Mouse (Mus musculus) gastrocnemius, postnatal 36 days (tissue): Measurements from ENCODE around the gene Alg11. TPM values are rescaled to one million over a fixed set of nuclear protein-coding genes. Genes with fewer than 3 reads are reported as not detected.

ENCODE experiments used
- DNase-seq, 2 experiments: peaks; one replicate each; pipeline ENCODE4 v3.0.0; 2022
- intact Hi-C: fragments of 180-260 bp; cut with DNase I; formaldehyde crosslinking; loops from one replicate; pipeline ENCODE4 v1.15.1; 2025
- long read RNA-seq, 2 experiments: library from polyadenylated mRNA; stranded (forward); transcript quantifications; one replicate each; pipeline ENCODE4 v2.0.0; 2021
- total RNA-seq, 2 experiments: library from RNA; stranded (reverse); gene quantifications; 2 replicates each; pipeline ENCODE4 v1.2.3; 2021

Gene Alg11
- 1 to 10 TPM; 4.9 to 6.6 TPM for total RNA-seq
- long read RNA-seq, experiment 1, partial matches to known transcripts: 2 of 4 reads
- long read RNA-seq, experiment 1, other reads (novel, unspliced or antisense): 2 of 4 reads
- long read RNA-seq, experiment 2, full-length matches to known transcripts: 1 of 2 reads
- long read RNA-seq, experiment 2, partial matches to known transcripts: 0 of 2 reads
- long read RNA-seq, experiment 2, other reads (novel, unspliced or antisense): 1 of 2 reads

DNA sequence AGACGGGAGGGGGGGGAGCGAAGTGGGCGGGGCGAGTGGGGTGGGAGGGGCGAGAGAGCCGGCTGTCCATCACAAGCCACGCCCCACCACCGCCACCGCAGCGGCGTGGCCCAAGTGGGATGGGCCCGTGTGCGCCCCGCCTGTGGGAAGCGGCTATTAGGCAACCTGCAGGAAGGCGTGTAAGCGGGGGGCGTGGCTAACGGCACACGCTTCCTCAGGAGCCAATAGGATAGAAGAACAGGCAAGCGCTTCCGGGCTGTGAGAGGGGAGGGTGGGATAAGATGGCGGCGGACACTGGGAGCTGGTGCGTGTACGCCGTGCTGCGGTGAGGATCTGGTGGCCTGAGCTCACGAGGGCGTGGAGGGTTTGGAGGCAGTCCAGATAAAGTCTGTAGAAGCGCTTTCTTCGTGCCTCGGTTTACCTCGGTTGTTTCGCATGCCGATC is at the start of gene Alg11:
Gene Alg11 (plus strand): TSS at position 276 of the 444 bp plus-strand sequence.
- peak; percentile 89 to 95 for DNase-seq
- intact Hi-C loops: loop anchor here (5.0 kb wide), 1 partner anchor 107 kb away; the partner anchor contains the start of gene Nek3

GRCm38 (mm10) chr8:22013034-22013707 is 47.4 kb upstream of the Alg11 start:
- DNase-seq: no peak
- intact Hi-C loops: no loop called here

DNA sequence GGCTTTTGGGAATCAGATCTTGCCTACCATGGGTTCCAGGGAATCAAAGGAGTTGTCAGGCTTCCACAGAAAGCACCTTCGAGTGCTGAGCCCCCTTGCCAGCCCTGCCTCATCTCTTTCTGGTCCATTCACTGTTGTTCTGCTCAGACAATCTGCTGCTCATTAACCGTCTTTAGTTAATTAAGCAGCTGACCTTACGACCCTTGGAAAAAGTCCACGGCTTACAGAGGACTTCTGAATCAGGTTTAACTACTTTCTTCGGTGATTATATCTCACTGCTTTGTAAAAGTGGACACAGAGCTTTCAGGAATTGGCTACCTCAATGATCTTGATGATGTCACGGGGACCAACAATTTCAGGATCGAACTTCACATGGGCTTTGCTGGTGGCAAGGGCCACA is 42.8 kb upstream of the Alg11 start:
- DNase-seq: no peak

DNA sequence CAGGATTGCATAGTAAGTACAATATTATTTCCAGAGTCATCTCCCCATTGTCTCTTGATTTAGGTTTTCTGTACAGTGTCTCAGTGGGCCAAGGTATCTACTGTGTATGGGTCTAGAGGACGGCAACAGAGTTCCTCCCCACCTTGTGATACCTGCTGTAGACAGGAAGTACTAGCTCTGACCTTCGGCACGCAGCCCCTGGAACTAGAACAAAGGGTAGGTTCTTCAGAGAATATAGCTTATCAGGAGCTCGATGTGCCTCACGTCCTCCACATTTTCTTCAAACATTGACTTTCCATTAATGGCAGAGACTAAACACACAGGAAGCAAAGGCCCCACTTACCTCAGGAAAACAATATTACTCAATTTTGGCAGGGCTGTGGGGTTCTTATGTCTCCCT is 41.0 kb upstream of the Alg11 start:
- no peak for DNase-seq
- intact Hi-C loops: no loop called here

More for the DNA sequence above, 42.8 kb upstream of the Alg11 start:
- intact Hi-C loops: no loop called here

GRCm38 (mm10) chr8:22022244-22022643 is 38.3 kb upstream of the Alg11 start:
- DNase-seq: no peak
- intact Hi-C loops: no loop called here

DNA sequence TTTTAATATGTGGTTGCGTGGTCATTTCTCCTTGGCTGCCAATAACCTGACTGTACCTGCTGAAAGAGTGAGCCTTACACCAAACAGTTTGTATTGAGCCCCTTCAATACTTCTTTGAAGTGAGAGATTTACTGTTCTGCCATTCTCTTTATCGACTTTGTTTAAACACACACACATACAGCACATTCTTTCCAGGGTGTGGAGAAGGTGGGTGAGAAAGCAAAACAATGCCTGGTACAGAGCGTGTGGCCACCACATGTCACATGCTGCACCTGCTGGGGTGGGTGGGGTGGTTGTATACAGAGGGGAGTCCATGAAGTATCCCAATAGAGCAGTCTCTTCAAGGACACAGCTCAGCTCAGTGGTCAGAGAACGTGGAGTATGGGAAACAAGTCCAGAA is 35.3 kb upstream of the Alg11 start:
- intact Hi-C loops: no loop called here
- no peak for DNase-seq

DNA sequence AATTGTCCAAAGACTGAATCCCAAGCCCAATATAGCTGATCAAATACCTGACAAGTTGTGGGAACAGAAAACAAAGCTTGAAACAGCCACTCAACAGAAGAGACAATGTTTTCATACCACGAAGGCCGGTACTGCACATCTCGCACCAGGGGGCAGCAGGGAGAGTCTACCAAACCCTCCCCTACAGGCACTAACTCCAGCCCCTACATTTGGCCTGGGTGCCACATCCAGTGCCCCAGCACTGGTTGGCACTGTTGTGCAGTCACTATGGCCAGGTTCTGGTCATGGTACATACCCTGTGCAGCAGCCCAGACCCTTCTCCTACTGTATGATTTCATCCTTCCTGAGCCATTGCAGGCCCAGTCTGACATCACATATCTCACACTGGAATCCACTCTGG is 31.5 kb upstream of the Alg11 start:
- intact Hi-C loops: no loop called here
- DNase-seq: no peak

DNA sequence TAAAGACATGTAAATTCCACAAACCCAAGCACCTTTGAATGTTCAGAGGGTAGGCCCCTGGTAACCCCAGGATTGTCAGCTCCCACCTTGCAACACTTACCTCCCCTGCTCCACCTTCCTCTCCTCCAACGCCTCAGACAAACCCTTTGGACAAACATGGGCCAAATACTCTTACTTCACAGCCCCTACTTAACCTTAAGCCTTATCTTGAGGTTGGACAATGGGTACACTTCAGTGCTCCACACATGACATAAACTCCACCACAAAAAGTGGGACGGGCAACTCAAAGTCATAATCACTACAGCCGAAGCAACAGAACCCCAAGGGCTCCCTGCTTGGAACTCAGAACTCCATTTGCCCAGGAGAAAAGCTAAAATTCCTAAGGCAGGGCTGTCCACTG is 29.5 kb upstream of the Alg11 start:
- intact Hi-C loops: no loop called here
- no peak for DNase-seq

GRCm38 (mm10) chr8:22036137-22036536 is 24.4 kb upstream of the Alg11 start:
- intact Hi-C loops: no loop called here
- no peak for DNase-seq

DNA sequence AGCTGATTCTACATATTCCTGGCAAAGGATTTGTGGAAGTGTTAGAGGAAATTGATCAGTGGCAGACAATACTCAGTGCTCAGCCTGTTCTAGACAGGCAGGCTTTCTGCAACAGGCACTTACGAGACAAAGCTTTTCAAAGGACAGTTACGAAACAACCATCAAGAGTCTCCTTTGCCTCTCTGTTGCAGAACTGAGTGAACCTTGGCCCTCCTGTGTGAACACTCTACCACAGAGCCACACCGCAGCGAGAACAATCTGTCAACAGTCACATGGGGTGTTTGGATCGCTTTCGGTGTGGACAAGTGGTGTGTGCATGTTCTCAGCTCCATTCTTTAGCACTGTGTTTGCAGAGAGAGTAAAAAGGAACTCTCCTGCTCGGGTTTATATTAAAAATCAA is 23.5 kb upstream of the Alg11 start:
- no peak for DNase-seq
- intact Hi-C loops: no loop called here

DNA sequence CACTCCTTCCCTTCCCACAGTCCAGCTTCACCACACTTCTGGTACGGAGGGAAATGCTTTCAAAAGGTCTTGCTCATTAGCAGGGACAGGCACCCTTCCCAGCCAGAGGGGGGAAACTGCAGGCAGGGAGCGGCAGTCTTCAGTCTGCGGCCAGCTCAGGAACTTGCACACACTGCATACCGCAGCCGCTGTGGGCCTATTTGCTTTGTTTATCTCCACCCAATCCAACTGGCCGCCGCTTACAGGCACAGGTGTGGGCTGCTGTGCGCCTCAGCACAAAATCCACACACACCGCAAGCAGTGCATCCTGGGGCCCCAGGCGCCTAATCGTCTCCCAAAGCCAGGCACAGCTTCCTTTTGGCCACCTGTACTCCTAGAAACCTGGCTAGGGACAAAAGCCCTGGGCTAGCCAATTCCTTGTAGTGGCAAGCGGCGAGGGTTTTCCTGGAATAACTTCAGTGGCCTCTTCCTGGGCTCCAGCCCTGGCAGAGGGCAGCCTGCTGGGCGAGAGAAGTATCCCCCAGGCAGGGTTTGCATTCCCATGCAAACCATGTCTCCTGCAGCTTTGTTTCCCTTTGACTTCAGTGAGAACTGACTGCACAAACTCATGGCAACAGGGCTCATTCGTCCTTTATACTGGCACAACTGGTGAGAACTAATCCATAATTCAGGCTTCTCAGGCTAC is 20.9 kb upstream of the Alg11 start:
- intact Hi-C loops: no loop called here
- no peak for DNase-seq

- no peak for DNase-seq
- intact Hi-C loops: no loop called here
Measured at GRCm38 (mm10) chr8:22040153-22040509, 20.4 kb upstream of the Alg11 start.

DNA sequence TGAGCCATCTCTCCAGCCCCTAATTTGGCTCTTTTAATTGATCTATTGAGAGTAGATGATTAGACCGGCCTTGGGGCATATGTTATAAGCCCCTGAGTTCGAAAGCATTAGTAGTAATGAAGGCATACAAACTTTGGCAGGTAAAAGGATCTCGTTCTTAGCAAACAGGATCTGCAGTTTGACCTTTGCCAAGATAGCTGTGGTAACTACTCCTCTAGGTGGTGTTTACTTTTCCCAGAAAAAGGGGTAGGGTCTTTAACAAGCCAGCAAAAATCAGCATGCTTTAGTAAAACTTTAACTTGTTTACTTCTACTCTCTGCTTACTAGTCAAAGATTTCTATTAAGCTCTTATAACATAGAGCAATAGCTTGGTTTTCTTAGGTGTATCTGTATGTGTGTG is 18.0 kb upstream of the Alg11 start:
- DNase-seq: no peak
- intact Hi-C loops: no loop called here

GRCm38 (mm10) chr8:22043706-22044105 is 16.8 kb upstream of the Alg11 start:
- DNase-seq: no peak

DNA sequence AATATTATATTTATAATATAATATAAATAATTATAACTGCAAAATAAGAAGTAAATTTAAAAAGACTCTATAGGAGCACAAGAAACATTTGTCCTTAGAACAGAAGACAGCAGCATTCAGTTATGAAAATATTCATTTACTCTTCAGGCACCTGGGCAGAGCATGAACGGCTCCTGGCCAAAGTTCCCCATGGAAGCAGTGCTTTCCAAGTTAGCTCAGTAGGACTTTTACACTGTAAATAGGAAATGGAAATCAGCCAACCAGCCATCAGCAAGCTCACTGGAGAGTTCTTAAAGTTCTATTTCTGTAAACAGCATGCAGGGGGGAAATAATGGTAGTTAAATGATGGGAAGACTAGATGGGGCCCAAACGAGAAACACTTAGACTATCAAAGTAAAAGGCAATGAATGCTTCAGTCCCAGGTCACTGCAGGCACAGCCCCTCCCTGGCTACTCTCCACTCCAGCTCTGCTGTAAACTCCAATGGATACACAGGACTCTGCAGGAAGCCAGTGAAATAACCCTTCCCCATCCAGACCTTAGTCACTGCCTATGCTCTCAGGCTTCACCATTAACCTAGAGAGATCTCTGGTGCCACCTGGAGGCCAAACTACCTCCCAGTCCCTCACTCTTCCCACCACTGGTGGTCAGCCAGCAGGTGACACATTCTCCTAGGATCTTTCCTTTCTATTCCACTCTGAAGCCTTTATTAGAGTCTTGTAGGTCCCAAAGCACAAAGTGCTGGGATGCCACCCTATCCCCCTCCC is 12.6 kb upstream of the Alg11 start:
- no peak for DNase-seq
- intact Hi-C loops: no loop called here

More at GRCm38 (mm10) chr8:22043706-22044105, 16.8 kb upstream of the Alg11 start:
- intact Hi-C loops: no loop called here

DNA sequence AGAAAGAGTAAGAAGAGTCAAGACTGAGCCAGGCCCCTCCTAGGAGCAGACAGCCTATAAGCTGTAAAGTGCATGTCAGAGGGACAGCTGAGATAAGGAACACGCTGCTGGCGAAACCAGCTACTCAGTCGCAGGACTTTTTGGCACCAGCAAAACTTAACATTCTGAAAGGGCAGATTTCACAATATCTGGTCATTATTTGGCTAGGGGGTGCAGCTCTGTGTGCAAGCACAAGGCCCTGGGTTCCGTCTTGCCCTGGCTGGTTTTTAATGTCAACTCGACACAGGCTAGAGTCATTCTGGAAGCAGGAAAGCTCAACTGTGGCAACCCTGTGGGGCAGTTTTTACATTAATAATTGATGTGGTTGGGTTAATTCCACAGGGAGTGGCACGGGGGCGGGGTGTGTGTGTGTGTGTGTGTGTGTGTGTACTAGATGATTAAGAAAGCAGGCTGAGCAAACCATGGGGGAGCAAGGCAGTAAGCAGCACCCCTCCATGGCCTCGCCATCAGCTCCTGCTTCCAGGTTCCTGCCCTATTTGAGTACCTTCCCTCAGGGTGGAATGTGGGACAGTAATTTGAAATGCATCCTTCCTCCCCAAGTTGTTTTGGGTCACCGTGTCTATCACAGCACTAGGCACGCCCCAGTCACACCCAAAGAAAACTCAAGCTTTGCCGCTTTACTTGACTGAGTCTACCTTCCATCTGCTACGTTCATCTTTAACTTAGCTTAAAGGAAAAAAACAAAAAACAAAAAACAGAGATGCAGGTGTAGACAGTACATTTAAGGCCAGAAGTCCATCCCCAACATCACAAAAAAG is 5.6 kb upstream of the Alg11 start:
- no peak for DNase-seq
- intact Hi-C loops: loop anchor here (5.0 kb wide), 1 partner anchor 127 kb away; no protein-coding TSS in a partner anchor

DNA sequence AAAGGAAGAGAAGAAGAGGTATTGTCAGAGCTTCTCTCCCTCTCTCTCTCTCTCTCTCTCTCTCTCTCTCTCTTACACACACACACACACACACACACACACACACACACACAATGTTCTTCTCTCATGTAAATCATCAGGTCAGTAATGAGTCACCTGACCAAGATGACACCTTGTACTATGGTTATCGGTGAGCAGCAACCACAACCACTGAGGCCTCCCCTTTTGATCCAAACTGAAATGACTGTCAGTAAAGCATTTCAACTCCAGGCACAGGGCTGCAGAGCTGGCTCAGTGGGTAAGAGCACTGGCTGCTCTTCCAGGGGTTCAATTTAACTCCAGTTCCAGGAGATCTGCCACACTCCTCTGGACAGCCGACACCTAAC is 5.0 kb upstream of the Alg11 start:
- no peak for DNase-seq
- intact Hi-C loops: loop anchor here (5.0 kb wide), 1 partner anchor 127 kb away; no protein-coding TSS in a partner anchor

DNA sequence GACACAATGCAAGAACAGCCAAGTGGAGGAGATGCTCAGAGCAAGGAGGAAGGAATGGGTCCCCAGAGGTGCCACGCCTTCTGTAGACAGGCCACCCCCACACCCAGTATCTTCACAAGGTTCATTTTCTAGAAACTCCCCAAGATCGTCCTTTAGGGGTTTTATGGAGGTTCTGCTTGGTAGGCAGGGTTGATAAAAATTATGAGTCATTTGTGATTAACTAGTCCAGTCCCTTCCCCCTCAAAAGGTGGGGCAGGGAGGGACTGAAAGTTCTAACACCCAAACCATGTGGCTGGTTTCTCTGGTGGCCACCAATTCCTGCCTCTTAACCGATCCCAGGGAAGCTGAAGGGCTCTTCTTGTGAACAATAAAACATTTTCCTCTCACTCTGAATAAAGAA is 3.7 kb upstream of the Alg11 start:
- DNase-seq: no peak
- intact Hi-C loops: loop anchor here (5.0 kb wide), 1 partner anchor 125 kb away; no protein-coding TSS in a partner anchor

GRCm38 (mm10) chr8:22058368-22058767 is 2.2 kb upstream of the Alg11 start:
- intact Hi-C loops: loop anchor here (5.0 kb wide), 1 partner anchor 124 kb away; no protein-coding TSS in a partner anchor
- no peak for DNase-seq
